Mouse (Mus musculus): ENCODE measurements at regions not wholly inside any gene's neighbourhood (a gene's known extent, or its start where the extent isn't known, plus 50 kb on each side); places are given as distances from the start of the nearest gene placed in this dataset.
A peak's percentile ranks its signal among the peaks of the same experiment; 100 is the strongest.

GRCm38 (mm10) chr13:28770018-28770417 is 183.5 kb downstream of the Sox4 start:
- DNase-seq (ENCODE audit: low spot score) (no peak), ATAC-seq (ENCODE audit: low FRiP score, low read depth) (no peak)
- WGBS, result 51% methylated on average over 4 of the region's 4 CpGs
- Histone ChIP-seq H3K9me3 (ENCODE audit: control insufficient read depth, low read length) (no peaks in the 10 kb centered on the region), H3K36me3 (ENCODE audit: control insufficient read depth, insufficient read depth, low read length) (no peaks in the 10 kb centered on the region), H3K4me3 (replicated peaks; ENCODE audit: low read length) (no peak overlapping the region), H3K27me3 (ENCODE audit: control insufficient read depth, insufficient read depth, low read length) (no peaks in the 10 kb centered on the region), H3K9ac (ENCODE audit: low read depth, low read length, severe bottlenecking) (no peak overlapping the region), H3K4me2 (replicated peaks; ENCODE audit: low read depth, low read length, severe bottlenecking) (no peak overlapping the region), H3K4me1 (ENCODE audit: control insufficient read depth, insufficient read depth, low read length) (peaks cover 35% of the 10 kb centered on the region), H3K27ac (replicated peaks; ENCODE audit: low read depth, low read length) (0 out of 2 replicates have a peak overlapping the region, but pooled peaks have one; percentile 28)
- no peak for TF ChIP-seq POLR2A (IDR thresholded peaks at IDR 0.05; ENCODE audit: borderline replicate concordance, extremely low read depth, insufficient read depth, insufficient read length)

GRCm38 (mm10) chr13:28768717-28769426 is 184.6 kb downstream of the Sox4 start:
- Histone ChIP-seq H3K27me3 (ENCODE audit: control insufficient read depth, insufficient read depth, low read length) (no peaks in the 10 kb centered on the region), H3K4me2 (replicated peaks; ENCODE audit: low read depth, low read length, severe bottlenecking) (no peak overlapping the region), H3K4me3 (replicated peaks; ENCODE audit: low read length) (no peak overlapping the region), H3K9ac (ENCODE audit: low read depth, low read length, severe bottlenecking) (no peak overlapping the region), H3K9me3 (ENCODE audit: control insufficient read depth, low read length) (no peaks in the 10 kb centered on the region), H3K36me3 (ENCODE audit: control insufficient read depth, insufficient read depth, low read length) (no peaks in the 10 kb centered on the region), H3K27ac (replicated peaks; ENCODE audit: low read depth, low read length) (no peak overlapping the region), H3K4me1 (ENCODE audit: control insufficient read depth, insufficient read depth, low read length) (peaks cover 30% of the 10 kb centered on the region)
- WGBS, result 18% methylated on average over 14 of the region's 14 CpGs
- DNase-seq (ENCODE audit: low spot score) (peak; percentile 70), ATAC-seq (ENCODE audit: low FRiP score, low read depth) (0 out of 2 replicates have a peak, but pooled peaks have one; percentile 21)
- no peak for TF ChIP-seq POLR2A (IDR thresholded peaks at IDR 0.05; ENCODE audit: borderline replicate concordance, extremely low read depth, insufficient read depth, insufficient read length)

GRCm38 (mm10) chr13:28762555-28762954 is 191.0 kb downstream of the Sox4 start:
- TF ChIP-seq POLR2A (IDR thresholded peaks at IDR 0.05; ENCODE audit: borderline replicate concordance, extremely low read depth, insufficient read depth, insufficient read length), result no peak
- H3K27me3 ChIP-seq (ENCODE audit: control insufficient read depth, insufficient read depth, low read length), result no peaks in the 10 kb centered on the region
- no peaks in the 10 kb centered on the region for H3K36me3 ChIP-seq (ENCODE audit: control insufficient read depth, insufficient read depth, low read length)
- H3K9ac ChIP-seq (ENCODE audit: low read depth, low read length, severe bottlenecking), result no peak overlapping the region
- H3K4me3 ChIP-seq (replicated peaks; ENCODE audit: low read length), result no peak overlapping the region
- ATAC-seq (ENCODE audit: low FRiP score, low read depth) (no peak), DNase-seq (ENCODE audit: low spot score) (no peak)
- no peaks in the 10 kb centered on the region for H3K9me3 ChIP-seq (ENCODE audit: control insufficient read depth, low read length)
- no peak overlapping the region for H3K4me2 ChIP-seq (replicated peaks; ENCODE audit: low read depth, low read length, severe bottlenecking)
- H3K27ac ChIP-seq (replicated peaks; ENCODE audit: low read depth, low read length), result no peak overlapping the region
- WGBS, result 88% methylated on average over 2 of the region's 2 CpGs
- H3K4me1 ChIP-seq (ENCODE audit: control insufficient read depth, insufficient read depth, low read length), result peaks cover 24% of the 10 kb centered on the region

GRCm38 (mm10) chr13:28759026-28759425 is 194.5 kb downstream of the Sox4 start:
- 34% methylated on average over 3 of the region's 3 CpGs for WGBS
- no peaks in the 10 kb centered on the region for H3K9me3 ChIP-seq (ENCODE audit: control insufficient read depth, low read length)
- no peak overlapping the region for H3K4me3 ChIP-seq (replicated peaks; ENCODE audit: low read length)
- ATAC-seq (ENCODE audit: low FRiP score, low read depth), result 0 out of 2 replicates have a peak, but pooled peaks have one; percentile 42
- no peak overlapping the region for H3K9ac ChIP-seq (ENCODE audit: low read depth, low read length, severe bottlenecking)
- no peaks in the 10 kb centered on the region for H3K27me3 ChIP-seq (ENCODE audit: control insufficient read depth, insufficient read depth, low read length)
- H3K36me3 ChIP-seq (ENCODE audit: control insufficient read depth, insufficient read depth, low read length), result no peaks in the 10 kb centered on the region
- H3K4me1 ChIP-seq (ENCODE audit: control insufficient read depth, insufficient read depth, low read length), result peaks cover 46% of the 10 kb centered on the region
- no peak for TF ChIP-seq POLR2A (IDR thresholded peaks at IDR 0.05; ENCODE audit: borderline replicate concordance, extremely low read depth, insufficient read depth, insufficient read length)
- peak; percentile 56 for DNase-seq (ENCODE audit: low spot score)
- H3K27ac ChIP-seq (replicated peaks; ENCODE audit: low read depth, low read length), result peak overlapping the region; percentile 84
- H3K4me2 ChIP-seq (replicated peaks; ENCODE audit: low read depth, low read length, severe bottlenecking), result peak overlapping the region; percentile 68; the same call in 1 of the 2 replicates

GRCm38 (mm10) chr13:28757846-28758522 is 195.5 kb downstream of the Sox4 start:
- 2% methylated on average over 12 of the region's 13 CpGs for WGBS
- Histone ChIP-seq H3K9me3 (ENCODE audit: control insufficient read depth, low read length) (no peaks in the 10 kb centered on the region), H3K9ac (ENCODE audit: low read depth, low read length, severe bottlenecking) (peak overlapping the region; percentile 35), H3K36me3 (ENCODE audit: control insufficient read depth, insufficient read depth, low read length) (no peaks in the 10 kb centered on the region), H3K4me1 (ENCODE audit: control insufficient read depth, insufficient read depth, low read length) (peaks cover 51% of the 10 kb centered on the region), H3K27me3 (ENCODE audit: control insufficient read depth, insufficient read depth, low read length) (no peaks in the 10 kb centered on the region), H3K4me2 (replicated peaks; ENCODE audit: low read depth, low read length, severe bottlenecking) (peak overlapping the region; percentile 68), H3K27ac (replicated peaks; ENCODE audit: low read depth, low read length) (peak overlapping the region; percentile 84), H3K4me3 (replicated peaks; ENCODE audit: low read length) (peak overlapping the region; percentile 32)
- DNase-seq (ENCODE audit: low spot score) (peak; percentile 94), ATAC-seq (ENCODE audit: low FRiP score, low read depth) (peak; percentile 88)
- no peak for TF ChIP-seq POLR2A (IDR thresholded peaks at IDR 0.05; ENCODE audit: borderline replicate concordance, extremely low read depth, insufficient read depth, insufficient read length)
